Mouse (Mus musculus) liver, adult 2 months (tissue): Measurements from ENCODE around the gene Uqcr10. TPM values are rescaled to one million over a fixed set of nuclear protein-coding genes. Genes with fewer than 3 reads are reported as not detected.

Experiments used
- DNase-seq: peaks from one replicate; pipeline ENCODE4 v3.0.0-alpha.2; 2011; ENCODE audit warnings: low read depth, low spot score; ENCODE audit errors: extremely low read depth
- H3K27ac ChIP-seq: fragments of 200-500 bp; replicated peaks from 2 replicates; pipeline ENCODE4 v1.5.1; 2012; ENCODE audit warnings: low read depth, mild to moderate bottlenecking, control low read depth, inconsistent platforms, low read length; ENCODE audit not compliant: insufficient read depth
- H3K27me3 ChIP-seq: fragments of 200-500 bp; 2 replicates; pipeline ENCODE4 v1.6.1; 2012; ENCODE audit warnings: mild to moderate bottlenecking, moderate library complexity, low read length, inconsistent platforms; ENCODE audit not compliant: control insufficient read depth, insufficient read depth
- H3K36me3 ChIP-seq: fragments of 200-500 bp; 2 replicates; pipeline ENCODE4 v1.6.1; 2012; ENCODE audit warnings: low read length, inconsistent platforms; ENCODE audit not compliant: control insufficient read depth, insufficient read depth
- H3K4me1 ChIP-seq: fragments of 200-500 bp; 2 replicates; pipeline ENCODE4 v1.6.1; 2011; ENCODE audit warnings: low read length; ENCODE audit not compliant: control insufficient read depth, insufficient read depth
- H3K4me3 ChIP-seq: fragments of 200-500 bp; 2 replicates; pipeline ENCODE4 v1.5.1; 2011; ENCODE audit warnings: low read depth, mild to moderate bottlenecking, control low read depth, low read length, moderate library complexity; ENCODE audit not compliant: insufficient read depth
- H3K79me2 ChIP-seq: fragments of 200-500 bp; 2 replicates; pipeline ENCODE4 v1.6.1; 2012; ENCODE audit warnings: inconsistent platforms, mild to moderate bottlenecking, low read length, moderate library complexity; ENCODE audit not compliant: control insufficient read depth, insufficient read depth
- H3K9ac ChIP-seq: fragments of 200-500 bp; 2 replicates; pipeline ENCODE4 v1.6.1; 2012; ENCODE audit warnings: low read depth, mild to moderate bottlenecking, control low read depth, inconsistent platforms, low read length
- CTCF ChIP-seq: fragments of 200-500 bp; IDR thresholded peaks from 2 replicates; pipeline ENCODE4 v1.5.1; 2011; ENCODE audit warnings: low read depth, low read length, control low read depth
- POLR2A ChIP-seq: fragments of 200-500 bp; IDR thresholded peaks from 2 replicates; pipeline ENCODE4 v1.6.1; 2011; ENCODE audit warnings: low read length, control low read depth; ENCODE audit not compliant: insufficient read depth; ENCODE audit errors: extremely low read depth
- WGBS: fragments of 180-500 bp; shearing (Covaris S2); methylation state at CpG from one replicate; pipeline ENCODE4 v1.1.7; 2018; 5-methylcytosine and 5-hydroxymethylcytosine counted together
- polyA plus RNA-seq: library from polyadenylated mRNA; depleted of rRNA; stranded (reverse); fragments of >200 nt; gene quantifications from 2 replicates; pipeline ENCODE4 v1.2.3, GENCODE M21; 2012
- total RNA-seq: library from RNA; depleted of rRNA; stranded (reverse); fragments of >200 nt; gene quantifications from 2 replicates; pipeline ENCODE4 v1.2.3, GENCODE M21; 2014

Uqcr10 gene
- total and polyA plus RNA-seq, 2 experiments = 702 to 709 TPM

- Histone ChIP-seq H3K27me3 (no peaks in the 10 kb centered on the region), H3K4me1 (no peaks in the 10 kb centered on the region), H3K9ac (no peak overlapping the region), H3K36me3 (no peaks in the 10 kb centered on the region), H3K4me3 (no peak overlapping the region), H3K79me2 (no peaks in the 10 kb centered on the region), H3K27ac (no peak overlapping the region)
- no peak for DNase-seq
- 59% methylated on average over 12 of the region's 12 CpGs for WGBS
- TF ChIP-seq POLR2A (no peak), CTCF (no peak)
Measured at GRCm38 (mm10) chr11:4734179-4734578, 30.0 kb upstream of the Uqcr10 start.

DNA sequence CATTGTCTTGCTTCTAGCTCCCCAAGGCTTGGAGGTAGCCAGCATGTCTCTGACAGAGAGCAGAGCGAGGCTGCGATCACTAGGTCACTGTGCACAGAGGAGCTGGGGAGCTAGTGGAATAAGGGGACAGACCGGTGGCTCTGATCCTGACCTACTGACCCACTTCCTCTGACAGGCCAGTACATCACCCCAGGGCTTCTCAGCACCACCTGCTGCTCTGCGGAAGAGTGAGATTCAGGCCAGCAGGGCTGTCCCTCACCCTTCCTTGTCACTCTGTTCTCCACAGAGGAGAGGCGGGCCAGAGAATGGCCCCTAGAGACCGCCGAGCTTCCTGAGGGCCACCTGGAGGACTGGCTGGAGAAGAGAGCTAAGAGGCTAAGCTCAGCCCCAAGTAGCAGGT is 27.6 kb upstream of the Uqcr10 start:
- H3K9ac ChIP-seq = no peak overlapping the region
- TF ChIP-seq POLR2A (no peak), CTCF (no peak)
- no peaks in the 10 kb centered on the region for H3K4me1 ChIP-seq
- H3K27me3 ChIP-seq = no peaks in the 10 kb centered on the region
- H3K4me3 ChIP-seq = no peak overlapping the region
- H3K27ac ChIP-seq = no peak overlapping the region
- no peak for DNase-seq
- no peaks in the 10 kb centered on the region for H3K79me2 ChIP-seq
- no peaks in the 10 kb centered on the region for H3K36me3 ChIP-seq
- WGBS = 90% methylated on average over 7 of the region's 7 CpGs

GRCm38 (mm10) chr11:4730913-4731312 is 26.8 kb upstream of the Uqcr10 start:
- Histone ChIP-seq H3K36me3 (no peaks in the 10 kb centered on the region), H3K4me3 (no peak overlapping the region), H3K79me2 (no peaks in the 10 kb centered on the region), H3K27ac (no peak overlapping the region), H3K27me3 (no peaks in the 10 kb centered on the region), H3K9ac (no peak overlapping the region), H3K4me1 (no peaks in the 10 kb centered on the region)
- WGBS = 89% methylated on average over 5 of the region's 5 CpGs
- TF ChIP-seq CTCF (no peak), POLR2A (no peak)
- DNase-seq = no peak

DNA sequence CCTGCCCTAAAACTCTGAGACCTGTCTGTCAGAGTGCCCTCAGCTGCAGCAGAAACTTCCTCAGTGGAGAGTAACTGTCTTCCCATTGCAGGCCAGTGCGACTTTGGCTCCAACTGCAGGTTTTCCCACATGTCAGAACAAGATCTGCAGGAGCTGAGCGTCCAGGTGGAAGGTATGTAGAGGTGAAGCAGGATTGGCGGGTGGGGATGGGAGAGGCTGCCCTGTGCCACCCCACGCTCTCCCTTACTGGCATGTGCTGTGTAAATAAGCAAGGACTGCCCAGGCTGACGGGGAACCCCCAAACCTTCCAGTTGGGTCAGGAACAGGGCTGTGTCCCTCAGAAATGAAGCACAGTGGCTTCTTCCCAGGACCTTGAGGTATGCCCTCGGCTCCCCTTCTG is 26.0 kb upstream of the Uqcr10 start:
- no peak overlapping the region for H3K4me3 ChIP-seq
- no peak for DNase-seq
- TF ChIP-seq CTCF (no peak), POLR2A (no peak)
- no peaks in the 10 kb centered on the region for H3K27me3 ChIP-seq
- WGBS = 89% methylated on average over 6 of the region's 6 CpGs
- H3K9ac ChIP-seq = no peak overlapping the region
- no peaks in the 10 kb centered on the region for H3K4me1 ChIP-seq
- no peaks in the 10 kb centered on the region for H3K36me3 ChIP-seq
- no peak overlapping the region for H3K27ac ChIP-seq
- no peaks in the 10 kb centered on the region for H3K79me2 ChIP-seq

DNA sequence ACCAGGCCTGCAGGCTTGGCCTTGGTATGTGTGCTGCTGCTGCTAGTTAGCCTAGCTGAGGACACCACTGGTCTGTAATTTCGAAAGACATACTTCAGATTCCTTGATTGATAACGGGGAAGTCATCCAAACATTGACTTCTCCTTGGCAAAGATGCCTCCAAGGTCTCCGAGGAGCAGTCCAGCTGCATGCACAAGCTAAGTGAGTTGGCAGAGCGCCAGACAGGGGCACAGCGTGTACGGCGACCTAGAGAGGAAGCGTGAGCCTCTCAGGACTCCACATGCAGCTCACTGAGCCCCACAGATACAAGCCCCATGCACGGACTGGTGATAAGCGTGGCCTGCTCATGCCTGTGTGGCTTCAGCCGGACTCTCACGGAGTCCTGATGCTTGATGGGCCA is 25.5 kb upstream of the Uqcr10 start:
- DNase-seq = no peak
- Histone ChIP-seq H3K9ac (no peak overlapping the region), H3K27me3 (no peaks in the 10 kb centered on the region), H3K36me3 (no peaks in the 10 kb centered on the region), H3K4me3 (no peak overlapping the region), H3K4me1 (no peaks in the 10 kb centered on the region), H3K79me2 (no peaks in the 10 kb centered on the region), H3K27ac (no peak overlapping the region)
- TF ChIP-seq CTCF = no peak
- TF ChIP-seq POLR2A = no peak
- 68% methylated on average over 12 of the region's 12 CpGs for WGBS

GRCm38 (mm10) chr11:4721728-4722127 is 17.6 kb upstream of the Uqcr10 start:
- TF ChIP-seq CTCF (no peak), POLR2A (no peak)
- no peak for DNase-seq
- WGBS = 92% methylated on average over 8 of the region's 8 CpGs
- Histone ChIP-seq H3K4me3 (no peak overlapping the region), H3K27me3 (no peaks in the 10 kb centered on the region), H3K79me2 (no peaks in the 10 kb centered on the region), H3K4me1 (no peaks in the 10 kb centered on the region), H3K36me3 (no peaks in the 10 kb centered on the region), H3K9ac (no peak overlapping the region), H3K27ac (no peak overlapping the region)
